Mouse (Mus musculus) spleen, postnatal 14 days (tissue): ENCODE measurements around the gene 4933406M09Rik.
A peak's percentile ranks its signal among the peaks of the same experiment; 100 is the strongest.

Source experiments
- DNase-seq, 2 experiments: peaks; one replicate each; pipeline ENCODE4 v3.0.0; 2021 to 2022; ENCODE audit warnings: low spot score in 2 of 2

Gene 4933406M09Rik

DNA sequence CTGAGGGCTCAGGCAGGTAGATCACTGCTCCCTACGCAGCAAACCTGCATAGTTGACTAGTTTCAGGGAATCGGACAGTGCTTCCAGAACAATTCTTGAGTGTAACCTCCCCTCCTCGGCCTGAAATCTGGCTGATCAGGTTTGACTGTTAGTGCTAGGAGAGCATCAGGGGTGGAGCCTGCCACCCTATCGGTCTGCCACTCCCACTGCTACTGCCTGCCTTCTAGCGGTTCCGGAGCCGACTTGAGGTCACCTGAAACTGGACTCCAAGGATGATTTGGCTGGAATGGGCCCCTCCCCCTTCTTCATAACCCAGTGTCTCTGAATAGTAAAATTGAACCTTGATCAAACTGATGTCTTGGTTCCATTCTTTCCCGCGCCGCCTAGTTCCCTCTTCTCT, 47.3 kb downstream of the 4933406M09Rik start:
- DNase-seq = no peak

- DNase-seq = no peak
Observed at GRCm38 (mm10) chr1:134433473-134433872, 47.7 kb downstream of the 4933406M09Rik start.

DNA sequence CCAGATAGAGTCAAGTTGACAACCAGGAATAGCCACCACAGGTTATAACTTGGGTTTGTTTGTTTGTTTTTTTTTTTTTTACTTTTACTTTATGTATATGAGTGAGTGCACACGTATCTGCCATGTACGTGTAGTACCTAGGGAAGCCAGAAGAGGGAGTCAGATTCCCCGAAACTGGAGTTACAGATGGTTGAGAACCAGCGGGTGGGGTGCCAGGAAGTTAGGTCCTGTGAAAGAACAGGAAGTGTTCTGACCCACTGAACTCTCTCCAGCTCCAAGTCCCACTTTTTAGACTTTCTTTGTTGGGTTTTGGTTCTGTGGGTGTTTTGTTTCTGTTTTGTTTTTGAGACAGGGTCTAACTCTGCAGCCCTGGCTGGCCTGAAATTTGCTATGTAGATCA, 49.7 kb downstream of the 4933406M09Rik start:
- DNase-seq = peak in 1 of 2 experiments; percentile 45

- DNase-seq = no peak
Observed at GRCm38 (mm10) chr1:134440437-134440836, 54.7 kb downstream of the 4933406M09Rik start.
